Mouse (Mus musculus) central nervous system, embryonic 14 days (tissue): ENCODE data around the gene Itih5. TPM values are rescaled to one million over a fixed set of nuclear protein-coding genes. Genes with fewer than 3 reads are reported as not detected.

ENCODE experiments used
- polyA plus RNA-seq: library from polyadenylated mRNA; depleted of rRNA; stranded (reverse); fragments of >200 nt; gene quantifications from 2 replicates; pipeline ENCODE4 v1.2.3, GENCODE M21; 2012; rRNA removed

Gene Itih5
- 5.4 and 7.2 TPM in 2 replicates for polyA plus RNA-seq

DNA sequence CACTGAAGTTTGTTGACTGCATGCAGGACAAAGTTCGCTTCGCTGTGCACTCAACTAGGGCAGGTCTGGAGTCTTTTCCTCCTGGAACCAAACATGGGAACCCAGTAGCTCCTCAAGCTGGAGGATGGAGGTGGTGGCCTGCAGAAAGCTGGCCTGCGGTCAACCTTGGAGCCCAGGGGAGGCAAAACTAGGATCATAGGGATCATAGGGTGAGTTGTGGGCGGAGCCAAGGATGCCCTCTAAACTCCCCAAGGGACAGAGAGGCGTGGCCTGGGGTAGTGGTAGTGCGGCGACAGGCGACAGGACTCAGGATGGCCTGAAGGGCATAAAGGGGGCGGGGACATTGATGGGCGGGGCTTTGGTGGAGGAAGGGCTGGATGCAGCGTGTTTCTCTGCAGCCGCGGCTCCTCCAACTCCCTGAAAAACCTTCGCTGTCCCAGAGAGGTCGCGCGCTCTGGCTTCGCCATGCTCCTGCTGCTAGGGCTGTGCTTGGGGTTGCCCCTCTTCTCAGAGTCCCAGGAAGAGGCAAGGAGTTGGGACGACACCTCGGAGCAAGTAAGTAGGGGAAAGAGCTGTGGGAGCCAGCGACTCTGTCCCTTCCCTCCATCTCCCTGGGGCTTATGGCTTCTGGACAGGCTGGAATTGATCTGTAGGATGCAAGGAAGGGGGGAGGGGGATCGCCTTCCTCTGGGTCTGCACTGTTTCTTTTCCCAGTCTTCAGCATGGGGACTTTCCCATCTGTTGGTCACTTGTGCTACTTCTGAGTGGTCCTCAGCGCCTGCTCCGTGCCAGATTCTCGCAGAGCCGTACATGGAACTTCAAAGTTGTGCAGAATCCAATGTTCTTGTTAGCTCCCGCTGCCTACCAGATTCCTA, at the start of gene Itih5:
TSS of gene Itih5 (plus strand) at position 371 of the 875 bp plus-strand sequence.

DNA sequence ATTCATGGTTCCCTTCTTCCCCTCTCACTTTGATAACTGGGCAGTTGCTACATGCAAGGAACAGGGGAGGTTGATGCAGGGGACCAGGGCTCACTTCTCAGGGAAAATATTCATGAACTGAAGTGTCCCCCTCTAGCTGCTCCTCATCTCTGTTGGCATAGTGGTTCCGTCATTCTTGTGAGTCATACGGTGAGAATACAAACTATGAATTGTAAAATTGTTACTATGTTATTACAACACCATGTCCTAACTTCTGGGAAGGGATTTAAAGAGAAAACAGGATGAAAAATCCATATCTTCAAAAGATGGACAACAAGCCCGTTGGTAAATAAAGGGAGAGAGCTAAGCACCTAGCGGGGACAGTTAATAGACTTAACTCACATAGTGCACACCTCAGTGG, 22.1 kb upstream of the Itih5 start, which contains the start of gene Itih2:
TSS of gene Itih2 (minus strand) at position 101 of the 400 bp plus-strand sequence.

Other genes with a start within 250 kb of the Itih5 start
- 8.2 and 8.6 TPM in 2 replicates for gene Taf3, start 105.0 kb upstream of the Itih5 start, polyA plus RNA-seq
- 365 and 383 TPM in 2 replicates for gene Atp5c1, start 73.1 kb upstream of the Itih5 start, polyA plus RNA-seq
- 24.0 and 25.1 TPM in 2 replicates for gene Kin, start 73.0 kb upstream of the Itih5 start, polyA plus RNA-seq
- gene Itih2, start 22.2 kb upstream of the Itih5 start, polyA plus RNA-seq: 2.2 and 2.6 TPM in 2 replicates
- 1.9 and 2.4 TPM in 2 replicates for gene Sfmbt2, start 216.9 kb downstream of the Itih5 start, polyA plus RNA-seq